Mouse (Mus musculus) midbrain, embryonic 16.5 days (tissue): ENCODE data around the gene Psmd14. TPM values are rescaled to one million over a fixed set of nuclear protein-coding genes. Genes with fewer than 3 reads are reported as not detected.

ENCODE experiments used
- ATAC-seq: fragments of 200-750 bp; cut with Nextera tagmentation; 2 replicates; pipeline ENCODE4 v1.8.0; 2017; ENCODE audit warnings: moderate TSS enrichment
- H3K27ac ChIP-seq: fragments of 300-500 bp; sonication (generic); 2 replicates; pipeline ENCODE4 v1.5.1; 2014; ENCODE audit warnings: mild to moderate bottlenecking, low read length, mixed read lengths
- H3K27me3 ChIP-seq: fragments of 300-500 bp; sonication (generic); 2 replicates; pipeline ENCODE4 v1.6.1; 2014; ENCODE audit warnings: low read depth, low read length, mixed read lengths; ENCODE audit not compliant: control insufficient read depth, insufficient read depth
- H3K36me3 ChIP-seq: fragments of 300-500 bp; sonication (generic); 2 replicates; pipeline ENCODE4 v1.6.1; 2014; ENCODE audit warnings: mild to moderate bottlenecking, low read length, moderate library complexity, mixed read lengths; ENCODE audit not compliant: control insufficient read depth, insufficient read depth
- H3K4me1 ChIP-seq: fragments of 300-500 bp; sonication (generic); 2 replicates; pipeline ENCODE4 v1.6.1; 2014; ENCODE audit warnings: mild to moderate bottlenecking, low read length, mixed read lengths; ENCODE audit not compliant: control insufficient read depth, insufficient read depth
- H3K4me2 ChIP-seq: fragments of 300-500 bp; sonication (generic); 2 replicates; pipeline ENCODE4 v1.6.1; 2014; ENCODE audit warnings: mild to moderate bottlenecking, low read length, mixed read lengths
- H3K4me3 ChIP-seq: fragments of 300-500 bp; sonication (generic); 2 replicates; pipeline ENCODE4 v1.5.1; 2014; ENCODE audit warnings: low read depth, mild to moderate bottlenecking, low read length, moderate library complexity, mixed read lengths
- H3K9ac ChIP-seq: fragments of 300-500 bp; sonication (generic); 2 replicates; pipeline ENCODE4 v1.6.1; 2014; ENCODE audit warnings: low read depth, low read length, mixed read lengths
- H3K9me3 ChIP-seq: fragments of 300-500 bp; sonication (generic); replicated peaks from 2 replicates; pipeline ENCODE4 v1.6.1; 2014; ENCODE audit warnings: mild to moderate bottlenecking, low read length, mixed read lengths; ENCODE audit not compliant: control insufficient read depth, poor library complexity, severe bottlenecking
- WGBS: fragments of 180-500 bp; shearing (Covaris S2); extraction: QIAGEN DNeasy Blood & Tissue Kit; methylation state at CpG from one replicate; pipeline ENCODE4 v1.1.7; 2014; 5-methylcytosine and 5-hydroxymethylcytosine counted together
- polyA plus RNA-seq: library from polyadenylated mRNA; unstranded; fragments of >200 nt; fragmentation: Nextera tagmentation; extraction: Ambion mirVana; gene quantifications from 2 replicates; pipeline ENCODE4 v1.2.1, GENCODE M21; 2015

Gene Psmd14
- polyA plus RNA-seq, 1 experiment from 2014 or later = 195 TPM

DNA sequence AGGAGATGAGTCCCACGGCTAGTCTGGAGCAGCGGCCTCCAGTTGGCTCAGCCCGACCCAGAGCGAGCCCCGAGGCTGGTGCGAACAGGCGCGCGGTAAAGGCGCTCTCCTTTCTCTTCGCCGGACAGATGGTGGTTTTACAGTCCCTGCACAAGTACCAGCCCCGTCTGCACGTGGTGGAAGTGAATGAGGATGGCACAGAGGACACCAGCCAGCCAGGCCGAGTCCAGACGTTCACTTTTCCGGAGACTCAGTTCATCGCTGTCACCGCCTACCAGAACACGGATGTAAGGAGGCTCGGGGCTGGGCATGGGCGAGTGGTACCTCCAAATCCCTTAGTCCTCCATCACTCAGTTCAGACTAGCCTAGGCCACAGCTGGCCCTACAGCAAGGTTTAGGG is 95.7 kb downstream of the Psmd14 start:
- Histone ChIP-seq H3K27me3 (peaks cover 45% of the 10 kb centered on the region), H3K4me1 (peaks cover 18% of the 10 kb centered on the region), H3K9ac (no peak overlapping the region), H3K4me3 (peak overlapping the region; percentile 12), H3K4me2 (no peak overlapping the region), H3K9me3 (no peaks in the 10 kb centered on the region; the same call in 1 of the 2 replicates), H3K27ac (no peak overlapping the region), H3K36me3 (no peaks in the 10 kb centered on the region)
- 0 out of 2 replicates have a peak, but pooled peaks have one; percentile 10 for ATAC-seq
- WGBS = 2% methylated on average over 22 of the region's 22 CpGs

DNA sequence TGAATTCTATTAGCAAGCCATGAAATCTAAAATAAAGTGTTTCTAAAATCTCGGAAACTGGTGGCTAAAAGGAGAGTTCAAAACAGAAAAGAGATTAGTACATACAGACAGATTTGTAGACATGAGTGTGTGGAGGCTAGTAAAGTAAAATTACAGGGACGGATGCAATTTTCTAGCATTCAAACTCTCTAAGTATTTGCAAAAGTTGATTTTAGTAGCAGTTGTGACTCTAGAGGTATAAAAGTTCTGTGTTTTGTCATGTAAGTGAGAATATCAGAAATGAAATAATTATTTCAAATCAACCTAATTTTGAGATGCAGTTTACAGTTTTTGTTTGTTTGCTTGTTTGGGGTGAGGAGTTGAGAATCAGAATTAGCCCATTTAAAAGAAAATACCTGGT is 96.3 kb downstream of the Psmd14 start:
- Histone ChIP-seq H3K9me3 (no peaks in the 10 kb centered on the region; the same call in 1 of the 2 replicates), H3K27me3 (peaks cover 41% of the 10 kb centered on the region), H3K4me2 (no peak overlapping the region), H3K4me3 (no peak overlapping the region), H3K27ac (no peak overlapping the region), H3K4me1 (peaks cover 20% of the 10 kb centered on the region), H3K9ac (no peak overlapping the region), H3K36me3 (no peaks in the 10 kb centered on the region)
- ATAC-seq = no peak
- 24% methylated on average over 2 of the region's 2 CpGs for WGBS

DNA sequence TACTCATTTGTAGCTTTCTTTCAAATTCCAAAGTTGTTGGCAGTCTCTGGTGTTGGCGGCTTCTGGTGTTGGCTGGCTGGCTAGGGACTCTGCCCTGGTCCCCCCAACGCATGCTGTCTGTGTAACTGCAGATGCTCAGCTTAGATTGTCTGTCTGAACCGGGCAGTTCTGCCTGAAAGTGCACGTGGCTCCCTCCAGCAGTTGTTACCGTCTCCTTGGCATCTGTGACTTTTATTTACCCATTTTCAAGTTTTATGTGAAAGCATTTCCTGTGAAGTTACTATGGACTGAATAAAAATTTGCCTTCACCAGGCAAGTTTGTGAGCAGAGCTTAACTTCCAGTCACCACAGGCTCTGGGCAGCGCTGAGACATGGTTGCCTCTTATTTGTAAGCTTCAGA is 97.3 kb downstream of the Psmd14 start:
- H3K4me1 ChIP-seq = peaks cover 17% of the 10 kb centered on the region
- WGBS = 1% methylated on average over 6 of the region's 6 CpGs
- no peaks in the 10 kb centered on the region; the same call in 1 of the 2 replicates for H3K9me3 ChIP-seq
- no peak for ATAC-seq
- no peaks in the 10 kb centered on the region for H3K36me3 ChIP-seq
- no peak overlapping the region for H3K27ac ChIP-seq
- H3K27me3 ChIP-seq = peaks cover 38% of the 10 kb centered on the region
- no peak overlapping the region for H3K4me3 ChIP-seq
- no peak overlapping the region for H3K9ac ChIP-seq
- H3K4me2 ChIP-seq = no peak overlapping the region

DNA sequence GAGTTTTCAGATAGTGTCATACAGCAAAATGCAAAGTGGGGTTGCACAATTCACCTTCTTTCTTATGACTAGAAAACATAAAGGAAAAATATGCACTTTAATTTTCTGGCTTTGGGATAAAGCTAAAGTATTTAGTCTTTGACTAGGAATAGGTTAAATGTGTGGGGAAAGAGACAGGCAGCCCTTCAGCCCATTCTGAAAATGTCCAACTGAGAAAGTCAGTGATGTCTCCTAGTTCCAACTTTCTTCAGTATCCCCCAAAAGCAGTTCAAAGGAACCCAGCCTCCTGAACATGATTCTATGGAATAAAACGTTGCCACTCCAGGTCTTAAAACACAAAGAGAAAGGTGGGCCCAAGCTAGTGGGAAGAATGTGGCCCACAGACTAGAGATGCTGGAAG is 97.9 kb downstream of the Psmd14 start:
- Histone ChIP-seq H3K4me2 (no peak overlapping the region), H3K4me1 (peaks cover 13% of the 10 kb centered on the region), H3K36me3 (no peaks in the 10 kb centered on the region), H3K27ac (no peak overlapping the region), H3K4me3 (no peak overlapping the region), H3K9me3 (no peaks in the 10 kb centered on the region; the same call in 1 of the 2 replicates), H3K9ac (no peak overlapping the region), H3K27me3 (peaks cover 37% of the 10 kb centered on the region)
- ATAC-seq = no peak
- 4% methylated on average over 1 of the region's 1 CpGs for WGBS

DNA sequence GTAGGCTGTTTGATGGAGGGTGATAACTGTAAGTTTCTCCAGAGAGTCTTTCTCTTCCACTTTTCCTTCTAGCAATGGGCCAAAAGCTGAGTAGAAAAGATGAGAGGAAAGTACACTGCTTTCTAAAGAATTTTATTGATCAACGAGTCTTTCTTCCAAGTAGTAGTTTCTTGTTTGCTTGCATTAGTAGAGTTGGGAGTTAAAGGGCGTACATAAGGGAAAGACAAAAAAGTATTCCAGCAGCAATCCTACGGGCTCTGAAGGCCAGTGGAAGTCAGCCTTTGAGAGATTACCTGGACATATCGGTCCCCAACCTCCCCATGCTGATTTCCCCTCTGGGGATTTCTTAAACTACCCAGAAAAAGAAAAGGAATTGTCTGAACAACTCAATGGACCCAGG is 99.3 kb downstream of the Psmd14 start:
- ATAC-seq = no peak
- Histone ChIP-seq H3K27ac (no peak overlapping the region), H3K9me3 (no peaks in the 10 kb centered on the region; the same call in 1 of the 2 replicates), H3K4me1 (peaks cover 14% of the 10 kb centered on the region), H3K36me3 (no peaks in the 10 kb centered on the region), H3K4me3 (no peak overlapping the region), H3K27me3 (peaks cover 39% of the 10 kb centered on the region), H3K4me2 (no peak overlapping the region), H3K9ac (no peak overlapping the region)
- 23% methylated on average over 4 of the region's 4 CpGs for WGBS

DNA sequence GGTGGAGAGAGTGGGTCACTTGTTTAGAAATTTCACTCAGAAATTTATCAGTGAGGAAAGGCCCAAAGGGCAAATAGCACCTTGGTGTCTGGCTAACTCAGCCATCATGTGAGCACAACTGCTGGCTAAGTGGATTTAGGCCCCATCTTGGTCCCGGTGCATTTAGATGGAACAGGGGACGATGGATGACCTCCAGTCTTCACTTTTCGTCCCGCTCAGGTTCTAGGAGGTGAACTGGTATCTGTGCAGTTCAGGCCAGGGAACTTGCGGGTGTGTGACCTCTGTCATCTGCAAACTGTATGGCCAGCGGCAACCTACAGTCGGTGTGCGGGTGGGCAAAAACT is 99.6 kb downstream of the Psmd14 start:
- H3K36me3 ChIP-seq = no peaks in the 10 kb centered on the region
- no peaks in the 10 kb centered on the region; the same call in 1 of the 2 replicates for H3K9me3 ChIP-seq
- no peak overlapping the region for H3K9ac ChIP-seq
- no peak overlapping the region for H3K27ac ChIP-seq
- H3K4me2 ChIP-seq = peak overlapping the region; percentile 90
- 8% methylated on average over 8 of the region's 8 CpGs for WGBS
- peak overlapping the region; percentile 49 for H3K4me3 ChIP-seq
- peaks cover 39% of the 10 kb centered on the region for H3K27me3 ChIP-seq
- peaks cover 18% of the 10 kb centered on the region for H3K4me1 ChIP-seq
- ATAC-seq = no peak

DNA sequence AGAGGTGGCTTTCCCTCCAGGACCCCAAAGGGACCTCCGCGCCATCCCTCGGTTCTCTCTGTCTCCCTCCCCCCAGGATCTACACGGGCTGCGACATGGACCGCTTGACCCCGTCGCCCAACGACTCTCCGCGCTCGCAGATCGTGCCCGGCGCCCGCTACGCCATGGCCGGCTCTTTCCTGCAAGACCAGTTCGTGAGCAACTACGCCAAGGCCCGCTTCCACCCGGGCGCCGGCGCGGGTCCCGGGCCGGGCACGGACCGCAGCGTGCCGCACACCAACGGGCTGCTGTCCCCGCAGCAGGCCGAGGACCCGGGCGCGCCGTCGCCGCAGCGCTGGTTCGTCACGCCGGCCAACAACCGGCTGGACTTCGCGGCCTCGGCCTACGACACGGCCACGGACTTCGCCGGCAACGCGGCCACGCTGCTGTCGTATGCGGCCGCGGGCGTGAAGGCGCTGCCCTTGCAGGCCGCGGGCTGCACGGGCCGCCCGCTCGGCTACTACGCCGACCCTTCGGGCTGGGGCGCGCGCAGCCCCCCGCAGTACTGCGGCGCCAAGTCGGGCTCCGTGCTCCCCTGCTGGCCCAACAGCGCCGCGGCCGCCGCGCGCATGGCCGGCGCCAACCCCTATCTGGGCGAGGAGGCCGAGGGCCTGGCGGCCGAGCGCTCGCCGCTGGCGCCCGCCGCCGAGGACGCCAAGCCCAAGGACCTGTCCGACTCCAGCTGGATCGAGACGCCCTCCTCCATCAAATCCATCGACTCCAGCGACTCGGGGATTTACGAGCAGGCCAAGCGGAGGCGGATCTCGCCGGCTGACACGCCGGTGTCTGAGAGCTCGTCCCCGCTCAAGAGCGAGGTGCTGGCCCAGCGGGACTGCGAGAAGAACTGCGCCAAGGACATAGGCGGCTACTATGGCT is 100.3 kb downstream of the Psmd14 start:
- Histone ChIP-seq H3K4me1 (peaks cover 18% of the 10 kb centered on the region), H3K36me3 (no peaks in the 10 kb centered on the region), H3K4me2 (peak overlapping the region; percentile 90), H3K27me3 (peaks cover 39% of the 10 kb centered on the region), H3K9ac (peak overlapping the region; percentile 62), H3K27ac (peak overlapping the region; percentile 7; the same call in 1 of the 2 replicates), H3K9me3 (no peaks in the 10 kb centered on the region; the same call in 1 of the 2 replicates), H3K4me3 (peak overlapping the region; percentile 49)
- peak; percentile 57 for ATAC-seq
- under 1% methylated on average over 115 of the region's 121 CpGs for WGBS

DNA sequence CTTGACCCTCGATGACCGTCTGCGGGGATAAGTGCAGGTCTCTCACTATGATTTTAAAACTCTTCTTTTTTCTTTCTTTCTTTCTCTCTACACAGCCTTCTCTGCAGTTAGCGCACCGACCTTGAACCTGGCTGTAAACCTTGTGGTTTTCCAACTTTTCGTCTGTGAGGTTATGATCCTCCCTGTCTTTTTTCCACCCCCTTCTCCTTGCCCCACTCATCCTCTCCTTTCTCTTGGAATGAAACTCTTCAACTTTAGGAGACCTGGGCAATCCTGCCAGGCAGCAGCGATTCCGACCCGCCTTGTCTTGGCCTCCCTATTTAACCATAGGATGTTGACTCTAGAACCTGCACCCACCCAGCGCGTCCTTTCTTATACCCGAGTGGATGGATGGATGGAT is 101.0 kb downstream of the Psmd14 start:
- H3K9ac ChIP-seq = no peak overlapping the region
- H3K4me2 ChIP-seq = peak overlapping the region; percentile 90
- no peaks in the 10 kb centered on the region; the same call in 1 of the 2 replicates for H3K9me3 ChIP-seq
- no peak for ATAC-seq
- peaks cover 40% of the 10 kb centered on the region for H3K27me3 ChIP-seq
- peak overlapping the region; percentile 49 for H3K4me3 ChIP-seq
- 5% methylated on average over 12 of the region's 12 CpGs for whole genome bisulfite sequencing
- H3K36me3 ChIP-seq = no peaks in the 10 kb centered on the region
- no peak overlapping the region for H3K27ac ChIP-seq
- H3K4me1 ChIP-seq = peaks cover 18% of the 10 kb centered on the region

DNA sequence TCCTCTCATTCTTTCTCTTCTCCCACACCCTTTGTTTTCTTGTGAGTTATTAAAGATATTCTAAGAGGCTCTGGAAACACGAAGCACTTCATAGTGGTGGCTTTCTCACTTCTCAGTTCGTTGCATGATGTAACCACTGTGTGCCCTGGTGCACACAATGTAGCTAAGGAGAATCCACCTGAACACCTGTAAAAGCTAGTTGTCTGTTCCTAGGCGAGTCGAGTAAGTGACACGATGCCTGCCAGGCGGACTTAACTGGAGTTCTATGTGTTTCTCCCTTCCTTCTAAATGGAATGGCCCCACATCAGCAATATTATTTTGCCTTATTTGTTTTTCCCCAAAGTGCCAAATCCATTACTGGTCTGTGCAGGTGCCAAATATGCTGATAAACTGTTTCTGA is 101.6 kb downstream of the Psmd14 start:
- no peak overlapping the region for H3K9ac ChIP-seq
- H3K36me3 ChIP-seq = no peaks in the 10 kb centered on the region
- peaks cover 18% of the 10 kb centered on the region for H3K4me1 ChIP-seq
- H3K9me3 ChIP-seq = no peaks in the 10 kb centered on the region; the same call in 1 of the 2 replicates
- H3K27ac ChIP-seq = no peak overlapping the region
- H3K27me3 ChIP-seq = peaks cover 42% of the 10 kb centered on the region
- ATAC-seq = no peak
- H3K4me3 ChIP-seq = no peak overlapping the region
- no peak overlapping the region for H3K4me2 ChIP-seq
- 9% methylated on average over 6 of the region's 6 CpGs for WGBS
